Mouse (Mus musculus) erythroblast, embryonic 14.5 days (primary cell): ENCODE data around the gene Gm20517.

Source experiments
- GATA1 ChIP-seq: IDR thresholded peaks from 2 replicates; pipeline ENCODE4 v1.6.1; 2012; ENCODE audit warnings: low read length, inconsistent platforms, mixed read lengths
- TAL1 ChIP-seq: IDR thresholded peaks from 3 replicates; pipeline ENCODE4 v1.6.1; 2012; ENCODE audit warnings: low read length, inconsistent platforms, mixed read lengths

- TF ChIP-seq GATA1 (no peak), TAL1 (no peak)
These were observed 20.3 kb upstream of the Gm20517 start for GRCm38 (mm10) chr17:47591073-47591472.
